Mouse (Mus musculus): Measurements from ENCODE around the gene Golga1.
"Not testable (repeated sequence)": the region's sequence is repeated elsewhere in the genome, so short reads cannot be mapped to it uniquely, and the experiment has no call there.

Golga1 gene

DNA sequence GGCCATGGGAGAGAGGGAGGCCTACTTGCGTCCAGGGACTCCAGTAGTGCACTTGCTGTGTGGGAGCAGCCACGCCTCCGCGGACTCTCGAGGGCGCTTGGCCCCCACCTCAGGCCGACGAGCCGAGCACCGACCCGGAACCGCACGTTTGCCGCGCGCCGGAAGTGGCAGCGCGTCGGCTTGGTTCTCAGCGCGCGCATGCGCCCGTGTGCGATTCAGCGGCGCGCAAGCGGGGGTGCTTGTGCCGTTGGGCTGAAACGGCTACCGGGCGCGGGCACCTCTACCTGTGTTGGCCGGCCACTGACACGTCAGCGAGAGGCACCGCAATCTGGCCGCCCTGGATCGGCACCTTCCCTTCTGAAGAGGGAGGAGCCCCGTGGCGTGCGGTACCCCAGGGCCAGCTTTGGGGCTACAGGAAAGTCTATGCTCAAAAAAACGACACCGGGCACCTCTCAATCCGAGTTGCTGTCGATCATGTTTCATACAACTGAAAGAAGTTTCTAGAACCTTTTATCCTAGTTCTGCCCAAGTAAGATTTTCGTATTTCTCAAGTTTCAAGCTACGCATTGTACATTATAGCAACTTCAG, at the start of gene Golga1:
Gene Golga1 (minus strand): TSS at position 142 of the 588 bp plus-strand sequence.
- DNase-seq, result peak; percentile 92

DNA sequence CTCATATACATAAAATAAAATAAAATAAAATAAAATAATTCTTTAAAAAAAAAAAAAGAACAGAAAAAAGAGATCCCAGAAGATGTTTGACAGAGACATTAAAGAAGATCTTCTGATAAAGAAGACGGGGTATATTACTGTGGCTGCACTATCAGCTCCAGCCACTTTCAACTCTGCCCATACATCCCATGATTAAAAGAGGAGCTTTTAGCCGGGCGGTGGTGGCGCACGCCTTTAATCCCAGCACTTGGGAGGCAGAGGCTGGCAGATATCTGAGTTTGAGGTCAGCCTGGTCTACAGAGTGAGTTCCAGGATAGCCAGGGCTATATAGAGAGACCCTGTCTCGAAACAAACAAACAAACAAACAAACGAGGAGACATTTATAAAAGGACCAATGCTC, 48.8 kb upstream of the Golga1 start:
- no peak for DNase-seq

DNA sequence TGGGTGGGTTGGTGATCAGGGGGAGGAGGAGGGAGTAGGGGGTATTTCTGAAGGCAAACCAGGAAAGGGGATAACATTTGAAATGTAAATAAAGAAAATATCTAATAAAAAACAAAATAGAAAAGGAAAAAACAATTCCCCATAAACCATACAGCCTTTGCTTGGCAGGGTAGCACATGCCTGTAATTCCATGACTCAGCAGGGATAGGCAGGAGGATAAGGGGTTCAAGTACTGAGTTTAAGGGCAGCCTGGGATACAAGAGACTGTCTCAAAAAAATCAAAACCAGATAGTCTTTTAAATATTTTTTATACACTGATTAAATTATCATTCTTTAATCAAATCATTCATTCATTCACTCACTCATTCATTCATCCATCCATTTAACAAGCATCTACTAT, 45.2 kb upstream of the Golga1 start:
- DNase-seq, result no peak

DNA sequence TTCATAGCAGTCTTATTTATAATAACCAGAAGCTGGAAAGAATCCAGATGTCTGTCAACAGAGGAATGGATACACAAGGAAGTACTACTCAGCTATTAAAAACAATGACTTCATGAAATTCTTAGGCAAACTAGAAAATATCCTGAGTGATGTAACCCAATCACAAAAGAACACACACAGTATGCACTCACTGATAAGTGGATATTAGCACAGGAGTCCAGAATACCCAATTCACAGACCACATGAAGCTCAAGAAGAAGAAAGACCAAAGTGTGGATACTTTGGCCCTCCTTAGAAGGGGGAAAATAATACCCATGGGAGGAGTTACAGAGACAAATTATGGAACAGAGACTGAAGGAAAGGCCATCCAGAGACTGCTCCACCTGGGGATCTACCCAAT, 44.4 kb upstream of the Golga1 start:
- peak; percentile 6 for DNase-seq

DNA sequence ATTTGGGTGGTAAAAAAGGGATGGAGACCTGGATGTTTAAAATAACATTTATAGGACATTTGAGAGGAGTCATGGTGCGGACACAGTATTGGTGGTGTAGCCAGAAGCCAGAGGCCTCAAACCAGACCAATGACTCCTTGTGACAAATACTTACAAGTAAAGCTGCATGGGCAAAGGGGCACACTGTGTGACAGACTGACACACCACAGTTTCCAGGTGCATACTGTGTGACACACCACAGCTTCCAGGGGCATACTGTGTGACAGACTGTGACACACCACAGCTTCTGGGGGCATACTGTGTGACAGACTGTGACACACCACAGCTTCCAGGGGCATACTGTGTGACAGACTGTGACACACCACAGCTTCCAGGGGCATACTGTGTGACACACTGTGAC, 34.6 kb upstream of the Golga1 start:
- DNase-seq, result not testable (repeated sequence)

DNA sequence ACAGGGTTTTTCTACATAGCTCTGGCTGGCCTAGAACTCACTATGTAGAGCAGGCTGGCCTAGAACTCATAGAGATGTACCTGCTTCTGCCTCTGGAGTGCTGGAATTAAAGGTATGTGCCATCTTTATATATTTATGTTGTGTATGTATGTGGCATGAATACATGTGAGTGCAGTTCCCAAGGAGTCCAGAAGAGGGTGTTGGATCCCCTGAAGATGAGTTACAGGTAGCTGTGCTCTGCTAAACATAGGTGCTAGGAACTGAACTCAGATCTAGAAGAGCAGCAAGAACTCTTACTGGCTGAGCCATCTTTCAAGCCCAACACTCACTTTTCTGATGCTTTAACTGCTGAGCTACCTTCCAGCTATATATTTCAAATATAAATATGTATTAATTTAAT, 32.7 kb upstream of the Golga1 start:
- peak; percentile 4 for DNase-seq

DNA sequence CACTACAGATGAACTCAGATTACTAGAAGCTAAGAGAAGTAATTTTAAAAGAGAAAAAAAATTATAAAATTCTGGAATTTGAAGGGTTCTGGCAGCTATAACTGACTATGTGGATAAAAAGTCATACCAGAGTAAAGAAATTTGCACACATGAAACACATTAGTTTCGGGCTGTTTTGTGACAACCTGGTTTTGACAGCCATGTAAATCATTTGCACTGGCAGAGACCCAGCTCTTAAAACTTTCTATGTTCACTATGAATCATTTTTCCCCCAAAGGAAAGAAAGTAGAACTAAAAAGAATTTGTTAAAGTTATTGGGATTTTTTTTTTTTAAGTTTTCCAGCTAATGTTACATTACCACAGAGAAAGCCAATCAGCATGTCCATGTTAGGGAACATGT, 26.6 kb upstream of the Golga1 start:
- DNase-seq, result no peak

DNA sequence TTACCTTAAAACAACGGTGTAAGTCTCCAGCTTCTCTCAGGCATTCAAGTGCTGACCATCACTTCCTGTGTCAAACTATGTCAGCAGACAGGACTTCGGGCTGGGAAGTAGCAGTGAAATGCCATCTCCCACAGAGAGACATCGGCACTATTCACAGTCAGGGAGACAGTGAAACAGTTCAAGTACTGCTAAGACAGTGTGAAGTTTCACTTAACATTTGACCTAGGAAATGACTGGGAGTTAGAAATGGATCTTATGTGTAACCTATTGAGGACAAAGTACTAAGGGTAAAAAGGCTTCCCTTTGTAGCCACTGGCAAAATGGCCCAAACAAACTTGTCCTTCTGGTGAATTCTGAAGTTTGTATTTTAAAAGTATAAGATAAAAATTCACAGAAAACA, 17.4 kb upstream of the Golga1 start:
- no peak for DNase-seq

DNA sequence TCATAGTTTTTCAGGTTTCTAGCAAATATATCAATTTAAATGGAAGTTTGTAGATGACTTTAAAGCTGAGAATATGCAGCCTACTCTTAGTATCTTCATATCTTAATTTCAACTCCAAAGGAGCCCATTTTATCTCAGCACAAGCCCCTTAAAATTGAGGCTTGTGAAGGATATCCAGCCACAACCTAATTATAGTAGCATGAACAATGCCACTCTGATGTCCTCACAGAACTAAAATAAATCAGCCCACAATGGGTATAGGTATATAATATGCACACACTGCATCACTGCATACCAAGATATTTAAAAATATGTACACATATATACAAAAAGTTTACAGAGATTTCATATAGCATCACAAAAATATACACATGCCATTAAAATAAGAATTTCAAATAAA, 5.3 kb upstream of the Golga1 start:
- DNase-seq, result no peak

DNA sequence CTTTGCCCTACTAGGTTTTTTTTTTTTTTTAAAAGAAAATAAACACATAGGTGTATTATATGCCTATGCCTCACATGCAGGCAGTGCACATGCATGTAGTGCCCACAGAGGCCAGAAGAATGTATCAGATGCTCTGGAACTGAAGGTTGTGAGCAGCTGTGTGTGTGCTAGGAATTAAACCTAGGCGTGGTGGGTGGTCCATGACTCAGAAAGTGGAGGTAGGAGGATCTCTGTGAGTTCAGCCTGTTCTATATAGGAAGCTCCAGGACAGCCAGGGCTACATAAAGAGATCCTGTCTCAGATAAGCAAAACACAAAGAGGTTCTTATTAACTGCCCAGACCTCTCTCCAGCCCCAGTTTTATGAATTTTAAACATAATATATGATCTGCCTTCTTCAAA, 3.8 kb upstream of the Golga1 start:
- DNase-seq, result no peak

DNA sequence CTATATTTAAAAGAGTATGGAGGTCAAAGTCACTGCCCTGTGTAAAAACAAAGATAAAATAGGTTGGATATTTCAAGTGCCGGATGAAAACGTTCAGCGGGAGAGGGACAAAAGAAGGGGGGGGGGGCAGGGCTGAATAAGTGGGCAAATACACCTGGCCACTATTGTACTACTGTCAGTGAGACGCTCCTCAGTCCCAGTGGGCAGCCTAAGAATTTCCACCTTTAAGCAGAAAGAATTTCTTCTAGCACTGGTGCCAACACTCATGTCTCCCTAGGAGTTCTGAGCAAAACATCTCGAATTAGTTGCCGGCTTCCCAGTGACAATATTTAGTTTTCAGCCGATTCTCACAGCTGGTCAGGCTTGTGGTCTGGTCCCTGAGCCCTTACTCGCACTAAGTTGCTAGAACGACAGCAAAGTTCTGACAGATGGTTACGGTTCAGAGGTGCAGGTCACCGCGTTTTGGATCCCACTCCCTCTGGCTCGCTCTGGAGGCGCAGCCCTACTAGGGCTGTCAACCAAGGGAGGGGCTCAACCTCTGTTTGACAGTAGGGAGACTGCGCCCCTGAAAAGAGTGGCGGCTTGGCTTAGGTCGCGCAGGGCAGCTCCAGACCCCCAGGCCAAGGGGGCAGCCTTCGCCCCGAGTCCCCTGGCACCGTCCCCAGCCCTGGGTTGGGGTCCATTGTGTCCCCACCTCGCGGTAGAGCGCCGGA, 498 bp downstream of the Golga1 start:
- DNase-seq, result no peak

DNA sequence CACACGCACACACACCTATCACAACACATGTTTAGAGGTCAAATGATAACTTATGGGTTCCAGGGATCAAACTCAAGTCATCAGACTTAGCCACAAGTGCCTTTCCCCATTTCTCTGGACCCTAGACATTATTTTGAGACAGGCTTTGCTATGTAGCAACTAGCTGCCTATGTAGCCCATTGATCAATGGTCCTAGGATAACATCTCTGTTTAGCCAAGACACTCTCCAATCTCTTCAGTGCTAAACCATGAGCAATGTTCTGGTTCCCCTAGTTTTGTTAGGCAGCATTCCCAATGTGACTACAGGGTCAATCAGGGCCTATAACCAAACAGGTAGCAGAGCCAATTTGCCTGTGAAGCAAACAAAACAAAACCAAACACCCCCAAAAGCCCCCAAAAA, 16.8 kb downstream of the Golga1 start:
- DNase-seq, result no peak

DNA sequence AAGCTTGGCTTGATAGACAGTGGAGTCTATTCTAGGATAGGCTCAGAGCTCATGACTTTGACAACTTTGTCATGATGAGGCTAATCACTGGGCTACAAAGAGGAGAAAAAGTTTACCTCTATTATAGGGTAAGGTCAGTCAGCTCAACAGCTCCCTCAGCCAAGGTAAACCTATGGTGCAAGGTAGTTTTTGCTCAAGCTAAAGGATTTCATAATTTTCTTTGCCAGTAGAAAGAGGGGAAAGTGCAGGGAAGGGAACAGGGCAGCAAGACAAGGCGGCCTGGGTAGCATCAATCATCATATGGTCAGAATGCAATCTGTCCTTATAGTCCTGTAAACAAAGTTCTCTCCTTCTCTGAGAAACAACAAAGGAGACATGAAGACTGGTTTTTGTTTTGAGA, 25.1 kb downstream of the Golga1 start:
- DNase-seq, result no peak

DNA sequence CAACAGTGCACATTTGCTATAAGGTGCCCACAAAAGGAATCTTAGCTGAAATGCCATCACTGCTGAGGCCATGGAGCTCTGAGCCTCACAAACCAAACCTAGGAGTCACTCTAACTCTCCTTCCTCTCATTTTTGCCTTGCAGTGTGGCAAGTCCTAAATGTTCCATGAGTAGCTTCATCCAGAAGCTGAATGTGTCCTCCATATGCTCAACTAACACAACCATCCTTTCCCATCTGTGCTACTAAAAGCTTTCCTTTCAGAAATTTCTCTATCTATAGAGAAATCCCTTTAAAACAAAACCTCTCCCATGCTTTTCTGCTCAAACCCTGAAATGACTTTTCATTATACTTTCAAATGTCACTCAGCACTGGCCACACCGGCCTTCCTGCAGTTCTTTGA, 33.7 kb downstream of the Golga1 start:
- no peak for DNase-seq

DNA sequence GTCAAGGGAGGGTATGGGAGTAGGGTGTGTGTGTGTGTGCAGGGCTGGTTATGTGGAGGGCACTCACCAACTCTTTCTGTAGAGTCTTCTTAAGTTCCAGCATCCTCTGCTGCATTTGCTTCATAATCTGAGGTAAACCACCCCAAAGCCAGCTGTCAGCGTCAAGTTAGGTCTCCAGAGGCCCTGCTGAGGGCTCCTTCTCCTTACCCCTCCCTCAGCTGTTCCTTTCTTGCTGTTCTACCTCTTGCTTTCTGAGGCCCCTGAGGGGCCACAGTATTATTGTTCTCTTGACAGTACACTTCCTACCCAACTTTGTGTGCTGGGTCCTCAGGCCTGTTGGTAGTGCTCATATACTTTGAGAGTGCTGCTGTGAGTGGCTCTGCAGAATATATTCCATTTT, 45.3 kb downstream of the Golga1 start:
- DNase-seq, result no peak

DNA sequence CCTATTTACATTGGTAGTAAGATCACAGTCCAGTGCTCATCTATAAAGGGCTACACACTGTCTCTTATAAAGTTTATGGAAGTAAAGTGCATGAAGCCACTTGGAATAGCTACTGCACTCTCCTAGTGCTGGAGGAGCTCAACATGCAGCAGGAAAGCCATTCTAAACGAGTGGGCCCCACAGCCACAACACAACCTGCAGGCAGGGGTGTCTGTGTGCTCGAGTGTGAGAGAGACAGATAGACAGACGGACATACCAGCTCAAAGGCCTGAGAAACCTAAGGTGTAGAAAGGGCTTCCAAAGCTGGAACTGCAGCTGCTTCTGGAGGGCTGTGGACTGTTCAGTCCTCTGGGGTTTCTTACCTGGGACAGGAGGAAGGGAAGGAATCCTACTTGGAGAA, 48.8 kb downstream of the Golga1 start:
- no peak for DNase-seq

DNA sequence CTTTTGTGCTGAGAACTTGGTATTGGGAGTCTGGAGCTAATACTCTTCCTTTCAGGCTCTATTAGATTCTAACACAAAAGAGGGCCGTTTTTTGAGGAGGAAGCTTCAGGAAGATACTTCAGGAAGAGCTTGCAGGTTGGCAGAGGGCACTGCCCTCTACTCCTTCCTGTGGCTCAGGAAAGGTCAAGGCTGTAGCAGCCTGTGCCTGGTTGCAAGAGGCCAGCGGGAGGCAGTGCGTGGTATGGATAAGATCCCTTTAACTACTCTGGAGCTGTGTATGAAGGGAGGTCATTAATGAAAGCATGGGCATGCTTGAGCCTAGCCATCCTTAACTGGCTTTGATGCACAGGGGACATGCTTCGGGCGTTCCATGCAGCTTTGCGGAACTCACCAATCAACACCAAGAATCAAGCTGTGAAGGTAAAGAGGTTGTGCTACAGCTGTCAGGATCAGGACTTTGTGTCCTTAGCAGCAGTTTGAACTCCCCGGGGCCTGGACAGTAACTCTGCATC, 52.5 kb downstream of the Golga1 start:
- DNase-seq, result no peak

DNA sequence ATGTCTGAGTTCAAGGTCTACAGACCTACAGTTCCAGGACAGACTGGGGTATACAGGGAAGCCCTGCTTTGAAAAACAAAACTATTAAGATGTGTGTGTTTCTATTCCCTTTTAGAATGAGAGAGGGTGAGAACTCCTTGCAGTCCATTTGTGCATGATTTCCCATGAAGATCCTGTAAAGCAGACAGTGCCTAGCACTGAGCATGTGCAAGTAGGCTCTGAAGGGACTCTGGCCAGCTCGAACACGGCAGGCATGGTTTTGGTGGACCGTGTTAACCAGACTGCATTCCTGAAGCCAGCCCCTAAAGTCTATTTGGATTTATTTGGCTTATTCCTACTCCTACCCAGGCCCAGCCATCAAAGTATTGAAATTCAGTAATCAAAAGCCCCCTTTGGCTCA, 53.4 kb downstream of the Golga1 start:
- DNase-seq, result no peak

DNA sequence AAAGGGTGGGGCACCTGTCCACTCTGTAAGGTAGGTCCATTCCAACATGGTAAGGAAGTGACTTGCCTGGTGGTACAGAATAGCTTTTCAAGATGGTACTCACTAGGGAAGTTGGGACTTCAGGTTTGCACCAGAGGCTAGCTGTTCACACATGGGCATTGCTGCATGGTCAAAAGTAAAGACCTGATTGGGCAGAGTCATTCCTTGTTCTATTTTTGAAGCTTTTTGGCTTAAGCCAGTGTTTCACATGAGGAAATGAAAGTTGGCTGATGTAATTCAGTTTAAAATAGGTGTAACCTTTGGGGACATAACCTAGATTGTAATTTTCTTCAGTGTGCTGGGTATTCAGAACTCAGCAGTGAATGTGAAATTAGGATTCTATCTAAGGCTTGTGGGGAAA, 54.1 kb downstream of the Golga1 start:
- DNase-seq, result peak; percentile 24

DNA sequence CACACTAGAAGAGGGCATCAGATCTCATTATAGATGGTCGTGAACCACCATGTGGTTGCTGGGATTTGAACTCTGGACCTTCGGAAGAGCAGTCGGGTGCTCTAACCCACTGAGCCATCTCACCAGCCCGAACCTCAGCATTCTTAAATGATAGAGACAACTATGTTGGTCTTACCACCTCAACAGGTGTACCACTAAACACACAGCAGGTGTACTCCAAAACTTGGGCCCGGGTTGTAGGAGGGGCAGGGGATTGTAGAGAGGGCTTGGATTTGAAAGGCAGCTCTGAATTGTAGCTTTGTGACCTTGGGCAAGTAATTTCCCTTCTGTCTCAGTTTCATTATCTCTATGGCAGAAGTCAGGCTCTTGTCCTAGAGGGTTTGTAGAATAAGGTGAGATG, 55.2 kb downstream of the Golga1 start:
- not testable (repeated sequence) for DNase-seq

DNA sequence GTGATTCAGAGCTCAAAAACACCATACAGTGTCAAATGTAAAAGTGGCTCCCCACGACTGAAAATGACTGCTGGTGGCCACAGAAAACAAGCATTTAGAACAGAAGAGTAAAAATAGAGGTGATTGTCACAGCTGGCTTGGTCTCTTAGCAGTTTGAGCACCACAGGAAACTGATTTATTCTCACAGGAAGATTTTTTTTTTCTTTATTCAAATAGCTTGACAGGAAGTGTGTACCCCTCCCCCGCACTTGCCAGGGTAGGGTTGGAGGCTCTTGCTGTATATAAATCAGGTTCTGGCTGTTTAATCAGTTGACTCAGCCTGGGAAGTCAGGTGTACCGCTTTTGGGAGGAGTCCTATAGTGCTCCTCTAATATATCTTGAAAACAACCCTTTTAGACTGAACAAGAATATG, 56.4 kb downstream of the Golga1 start:
- peak; percentile 76 for DNase-seq

DNA sequence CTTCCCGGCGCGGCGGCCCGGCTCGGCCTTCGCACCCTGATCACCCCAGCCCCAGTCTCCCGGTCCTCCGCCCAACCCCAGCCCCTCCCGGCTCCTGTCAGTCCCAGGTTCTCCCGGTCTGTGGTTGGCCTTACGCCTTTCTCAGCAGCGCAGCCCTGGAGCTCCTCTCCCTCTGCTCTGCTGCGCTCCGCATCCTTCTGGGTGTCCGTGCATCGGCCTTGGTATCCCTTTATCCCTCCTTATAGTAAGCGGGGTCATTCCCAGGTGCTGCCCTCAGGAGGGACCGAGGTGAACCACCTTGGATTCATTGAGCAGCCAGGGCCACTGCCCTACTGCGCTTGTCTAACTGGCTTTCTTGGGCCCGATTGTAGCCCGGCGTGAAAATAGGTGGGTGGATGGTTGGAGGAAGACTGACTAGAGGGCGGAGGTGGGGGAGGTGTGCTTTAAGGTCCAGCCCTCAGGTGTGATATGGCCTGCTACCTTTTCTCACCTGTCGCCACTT, 56.9 kb downstream of the Golga1 start:
- peak; percentile 32 for DNase-seq

DNA sequence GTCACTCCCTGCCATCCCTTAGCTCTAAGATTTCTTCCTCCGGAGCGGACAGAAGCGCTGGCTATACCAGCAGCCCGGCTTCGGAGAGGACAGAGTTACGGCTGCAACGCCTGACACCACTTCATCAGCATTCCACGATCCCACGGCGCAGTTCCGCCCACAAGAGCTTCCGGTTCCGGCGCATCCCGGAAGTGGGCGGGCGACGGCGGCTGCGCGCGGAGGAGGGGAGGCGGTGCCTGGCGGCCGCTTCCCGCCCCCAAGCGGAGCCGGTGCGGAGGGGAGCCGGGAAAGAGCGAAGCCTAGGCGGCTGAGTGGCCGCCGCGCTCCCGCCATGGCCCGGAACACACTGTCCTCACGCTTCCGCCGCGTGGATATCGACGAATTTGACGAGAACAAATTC, 57.5 kb downstream of the Golga1 start:
- peak; percentile 95 for DNase-seq

DNA sequence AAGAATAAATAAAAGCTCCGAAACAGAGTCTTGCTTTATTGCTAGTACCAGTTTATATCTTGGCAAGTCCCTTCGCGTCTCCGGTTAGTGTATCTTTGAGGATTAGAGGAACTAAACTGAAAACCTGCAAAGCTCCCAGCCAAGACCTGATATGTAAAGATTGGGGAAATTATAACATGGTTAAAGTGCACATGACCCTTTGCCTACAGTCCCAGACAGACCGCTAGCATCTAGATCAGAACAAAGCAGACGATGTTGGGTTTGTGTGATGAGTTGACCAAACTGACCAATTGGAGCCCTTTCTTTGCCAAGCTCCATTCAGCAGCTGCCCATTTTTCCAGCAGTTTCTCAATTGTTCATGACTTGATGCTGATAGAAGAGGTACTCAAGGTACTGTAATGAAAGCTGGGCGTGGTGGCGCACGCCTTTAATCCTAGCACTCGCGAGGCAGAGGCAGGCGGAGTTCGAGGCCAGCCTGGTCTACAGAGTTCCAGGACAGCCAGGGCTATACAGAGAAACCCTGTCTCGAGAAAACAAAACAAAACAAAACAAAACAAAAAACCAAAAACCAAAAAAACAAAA, 59.1 kb downstream of the Golga1 start:
- DNase-seq, result no peak

Measured in lung, postnatal 36 days (tissue).